Mouse (Mus musculus) ES-Bruce4 (cell line): ENCODE results near the gene Lrrc20. TPM values are rescaled to one million over a fixed set of nuclear protein-coding genes. Genes with fewer than 3 reads are reported as not detected.

ENCODE experiments used
- H3K27ac ChIP-seq: 2 replicates; pipeline ENCODE4 v1.5.1; 2012; ENCODE audit warnings: low read length, inconsistent platforms; ENCODE audit not compliant: insufficient read depth
- H3K27me3 ChIP-seq: 2 replicates; pipeline ENCODE4 v1.6.1; 2012; ENCODE audit warnings: mild to moderate bottlenecking, low read length, inconsistent platforms; ENCODE audit not compliant: control insufficient read depth, poor library complexity, insufficient read depth, severe bottlenecking
- H3K36me3 ChIP-seq: 2 replicates; pipeline ENCODE4 v1.6.1; 2012; ENCODE audit warnings: inconsistent platforms, mild to moderate bottlenecking, low read length, moderate library complexity; ENCODE audit not compliant: control insufficient read depth, poor library complexity, insufficient read depth, severe bottlenecking
- H3K4me1 ChIP-seq: one replicate; pipeline ENCODE4 v1.8.1; 2011; ENCODE audit warnings: low read length; ENCODE audit not compliant: control insufficient read depth, insufficient read depth
- H3K4me3 ChIP-seq: 2 replicates; pipeline ENCODE4 v1.5.1; 2011; ENCODE audit warnings: low read depth, mild to moderate bottlenecking, low read length
- H3K9ac ChIP-seq: 2 replicates; pipeline ENCODE4 v1.6.1; 2012; ENCODE audit warnings: low read depth, mild to moderate bottlenecking, inconsistent platforms; ENCODE audit not compliant: poor library complexity, severe bottlenecking
- H3K9me3 ChIP-seq: replicated peaks from 2 replicates; pipeline ENCODE4 v1.6.1; 2012; ENCODE audit warnings: mild to moderate bottlenecking, low read length, inconsistent platforms; ENCODE audit not compliant: control insufficient read depth, poor library complexity, insufficient read depth, severe bottlenecking
- CTCF ChIP-seq: IDR thresholded peaks from one replicate; pipeline ENCODE4 v1.8.1; 2011; ENCODE audit warnings: low read depth, low read length
- EP300 ChIP-seq: IDR thresholded peaks from 2 replicates; pipeline ENCODE4 v1.6.1; 2011; ENCODE audit warnings: low read depth, low read length; ENCODE audit not compliant: insufficient read depth
- POLR2A ChIP-seq: IDR thresholded peaks from one replicate; pipeline ENCODE4 v1.8.1; 2011; ENCODE audit warnings: low read length; ENCODE audit not compliant: insufficient read depth
- polyA plus RNA-seq: library from polyadenylated mRNA; stranded (reverse); fragments of >200 nt; gene quantifications from 2 replicates; pipeline ENCODE4 v1.2.4, GENCODE M21; 2011; ENCODE audit warnings: low read depth; ENCODE audit not compliant: missing spikeins, insufficient read depth, insufficient read length

Gene Lrrc20
- polyA plus RNA-seq, 1 experiment = 6.4 TPM

DNA sequence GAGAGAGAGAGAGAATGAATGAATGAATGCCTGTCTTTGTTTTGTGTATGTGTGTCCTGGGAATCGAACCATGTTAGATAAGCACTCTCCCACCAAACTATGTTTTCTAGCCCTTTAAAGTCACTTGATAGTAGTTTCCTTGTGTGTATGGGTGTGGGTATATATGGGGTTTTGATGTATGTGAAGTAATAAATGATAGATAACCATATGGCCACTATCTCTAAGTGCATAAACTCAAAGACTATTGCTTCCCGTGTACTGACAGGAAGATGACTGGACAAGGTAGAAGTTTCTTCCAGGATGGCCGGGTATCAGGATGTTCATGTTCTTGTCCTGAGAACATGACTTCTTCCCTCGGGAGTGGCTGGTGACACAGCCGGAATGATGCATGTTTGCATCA lies 41.3 kb downstream of the Lrrc20 start:
- no peaks in the 10 kb centered on the region for H3K4me1 ChIP-seq
- no peaks in the 10 kb centered on the region for H3K36me3 ChIP-seq
- H3K9ac ChIP-seq = no peak overlapping the region
- H3K27me3 ChIP-seq = no peaks in the 10 kb centered on the region
- no peak for TF ChIP-seq CTCF
- no peak for TF ChIP-seq EP300
- TF ChIP-seq POLR2A = no peak
- H3K4me3 ChIP-seq = no peak overlapping the region
- H3K9me3 ChIP-seq = no peaks in the 10 kb centered on the region
- H3K27ac ChIP-seq = no peak overlapping the region

DNA sequence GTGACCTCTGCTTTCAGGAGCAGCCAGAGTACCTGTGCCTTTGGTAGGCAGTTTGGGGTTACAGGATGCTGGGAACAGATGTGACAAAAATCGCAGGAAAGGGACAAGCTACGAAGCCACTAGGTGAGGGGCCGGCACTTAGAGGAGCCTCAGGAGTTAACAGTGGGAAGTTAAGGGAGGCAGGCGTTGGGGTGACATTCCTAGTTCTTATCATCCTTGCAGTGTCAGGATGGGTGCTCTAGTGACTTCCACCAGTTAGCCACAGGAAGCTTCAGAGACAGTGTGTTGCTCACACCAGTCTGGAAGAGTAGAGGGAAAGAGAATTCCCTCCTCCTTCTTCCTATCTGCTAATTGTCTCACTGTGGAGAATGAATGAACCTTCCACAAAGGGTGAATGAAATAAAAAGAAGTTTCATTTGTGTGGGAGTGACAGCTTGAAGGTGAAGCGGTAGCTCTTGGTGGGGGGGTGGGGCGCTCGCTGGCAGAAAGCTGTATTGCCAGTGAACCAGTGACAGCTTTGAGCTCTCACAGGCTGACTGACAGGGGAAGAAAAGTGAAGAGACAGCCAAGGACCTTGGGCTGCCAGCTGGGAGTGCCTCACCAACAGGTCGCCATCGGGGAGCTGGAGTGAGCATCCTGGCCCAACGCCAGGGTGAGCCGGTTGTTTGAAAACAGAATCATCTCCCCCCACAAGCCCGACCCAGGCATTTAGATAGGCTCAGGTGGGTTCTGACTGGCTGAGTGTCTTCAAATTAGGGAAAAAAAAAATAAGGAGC lies 41.9 kb downstream of the Lrrc20 start:
- H3K4me1 ChIP-seq = no peaks in the 10 kb centered on the region
- H3K27ac ChIP-seq = no peak overlapping the region
- no peaks in the 10 kb centered on the region for H3K9me3 ChIP-seq
- no peak overlapping the region for H3K4me3 ChIP-seq
- no peaks in the 10 kb centered on the region for H3K27me3 ChIP-seq
- H3K36me3 ChIP-seq = no peaks in the 10 kb centered on the region
- no peak overlapping the region for H3K9ac ChIP-seq
- no peak for TF ChIP-seq EP300
- TF ChIP-seq CTCF = no peak
- no peak for TF ChIP-seq POLR2A

DNA sequence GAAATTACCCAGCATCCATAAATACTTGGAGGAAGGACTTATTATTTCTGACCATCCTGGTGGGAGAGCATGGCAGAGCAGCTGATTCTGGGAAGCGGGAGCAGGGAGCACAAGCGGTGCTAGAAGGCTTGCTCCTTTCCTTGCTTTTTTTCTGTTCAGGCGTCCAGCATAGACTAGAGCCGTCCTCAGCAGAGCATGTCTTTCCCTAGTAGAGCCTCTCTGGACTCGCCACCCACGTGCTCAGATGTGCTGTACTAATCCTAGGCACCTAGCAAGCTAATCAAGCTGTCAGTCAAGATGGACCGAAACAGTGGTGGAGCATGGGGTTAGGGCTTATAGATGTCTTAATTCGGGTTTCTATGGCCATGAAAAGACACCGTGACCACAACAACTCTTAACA lies 42.7 kb downstream of the Lrrc20 start:
- H3K4me1 ChIP-seq = no peaks in the 10 kb centered on the region

DNA sequence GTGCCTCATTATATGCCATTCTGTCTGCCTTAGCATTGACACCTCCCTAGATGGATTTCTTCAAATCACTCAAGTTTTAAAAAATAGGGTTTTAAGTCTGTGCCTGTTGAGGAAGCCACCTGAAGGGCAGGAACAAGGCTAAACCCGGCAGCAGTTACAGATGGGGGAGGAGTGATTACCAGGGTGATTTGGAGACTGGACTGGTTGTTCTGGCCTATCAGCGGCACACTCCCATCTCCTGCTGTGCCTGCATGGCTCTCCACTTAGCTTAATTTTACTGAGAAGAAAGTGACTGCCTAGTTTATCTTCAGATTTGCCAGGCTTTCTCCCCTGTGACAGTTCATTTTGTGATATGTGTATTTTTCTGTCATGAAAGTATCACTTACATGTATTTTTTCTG lies 43.9 kb downstream of the Lrrc20 start:
- Histone ChIP-seq H3K4me1 (no peaks in the 10 kb centered on the region), H3K9ac (no peak overlapping the region), H3K4me3 (no peak overlapping the region), H3K27me3 (no peaks in the 10 kb centered on the region), H3K9me3 (no peaks in the 10 kb centered on the region), H3K27ac (no peak overlapping the region), H3K36me3 (no peaks in the 10 kb centered on the region)
- TF ChIP-seq EP300 (no peak), POLR2A (no peak), CTCF (no peak)

More for the DNA sequence above, 42.7 kb downstream of the Lrrc20 start:
- no peaks in the 10 kb centered on the region for H3K36me3 ChIP-seq
- no peaks in the 10 kb centered on the region for H3K27me3 ChIP-seq
- H3K27ac ChIP-seq = no peak overlapping the region
- TF ChIP-seq EP300 (no peak), CTCF (no peak), POLR2A (no peak)
- no peak overlapping the region for H3K9ac ChIP-seq
- no peak overlapping the region for H3K4me3 ChIP-seq
- H3K9me3 ChIP-seq = no peaks in the 10 kb centered on the region

DNA sequence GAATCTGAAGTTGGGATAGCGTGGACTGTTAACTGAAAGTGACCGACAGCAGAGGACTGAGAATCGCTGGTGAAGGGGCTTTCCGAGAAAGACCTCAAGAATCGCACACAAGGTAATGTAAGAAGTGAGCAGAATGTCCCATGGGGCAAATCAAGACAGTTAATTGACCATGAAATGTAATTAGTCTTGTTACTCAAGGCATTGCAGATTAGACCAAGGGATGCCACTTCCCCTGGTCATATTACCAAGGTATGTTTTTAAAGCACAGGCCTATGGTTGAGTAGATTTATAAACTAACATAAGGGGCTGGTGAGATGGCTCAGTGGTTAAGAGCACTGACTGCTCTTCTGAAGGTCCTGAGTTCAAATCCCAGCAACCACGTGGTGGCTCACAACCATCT lies 45.1 kb downstream of the Lrrc20 start:
- no peak overlapping the region for H3K27ac ChIP-seq
- H3K27me3 ChIP-seq = no peaks in the 10 kb centered on the region
- H3K9me3 ChIP-seq = no peaks in the 10 kb centered on the region
- H3K36me3 ChIP-seq = no peaks in the 10 kb centered on the region
- no peak overlapping the region for H3K4me3 ChIP-seq
- TF ChIP-seq EP300 = no peak
- no peak for TF ChIP-seq POLR2A
- TF ChIP-seq CTCF = no peak
- no peak overlapping the region for H3K9ac ChIP-seq
- no peaks in the 10 kb centered on the region for H3K4me1 ChIP-seq

DNA sequence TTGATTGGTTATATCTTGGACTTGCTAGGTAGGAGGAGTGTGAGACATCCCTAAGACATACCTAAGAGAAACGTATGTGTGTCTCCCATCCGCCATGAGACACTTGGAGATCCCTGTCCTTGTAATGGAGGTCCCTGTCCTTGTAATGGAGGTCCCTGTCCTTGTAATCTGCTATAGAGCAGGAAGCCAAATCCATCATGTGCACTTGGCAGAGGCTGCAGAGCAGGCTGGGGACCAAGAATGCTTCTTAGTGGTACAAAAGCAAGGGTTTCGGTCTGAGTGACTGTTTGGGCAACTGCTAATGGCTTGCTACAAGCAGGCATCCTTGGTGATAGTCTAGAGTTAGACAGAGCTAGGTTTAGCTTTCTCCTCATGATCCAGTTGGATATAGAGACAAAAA lies 55.3 kb downstream of the Lrrc20 start:
- TF ChIP-seq EP300 (no peak), CTCF (no peak), POLR2A (no peak)
- Histone ChIP-seq H3K9ac (no peak overlapping the region), H3K27me3 (no peaks in the 10 kb centered on the region), H3K9me3 (no peaks in the 10 kb centered on the region), H3K36me3 (no peaks in the 10 kb centered on the region), H3K4me1 (peaks cover 3% of the 10 kb centered on the region), H3K4me3 (no peak overlapping the region), H3K27ac (no peak overlapping the region)
